Mouse (Mus musculus) spleen, postnatal 36 days (tissue): Measurements from ENCODE around the gene Elp6.
"Not testable (repeated sequence)": the region's sequence is repeated elsewhere in the genome, so short reads cannot be mapped to it uniquely, and the experiment has no call there.

Experiments
- DNase-seq, 2 experiments: peaks; one replicate each; pipeline ENCODE4 v3.0.0; 2022; ENCODE audit warnings: low spot score in 2 of 2, mixed read lengths in 1 of 2

Gene Elp6

GRCm38 (mm10) chr9:110315904-110316303, 10.9 kb downstream of the Elp6 start:
- no peak for DNase-seq

GRCm38 (mm10) chr9:110316503-110316902, 11.5 kb downstream of the Elp6 start:
- DNase-seq: no peak

- DNase-seq: no peak
Measured at GRCm38 (mm10) chr9:110320769-110321168, 15.8 kb downstream of the Elp6 start.

GRCm38 (mm10) chr9:110322972-110323371, 18.0 kb downstream of the Elp6 start:
- no peak for DNase-seq

GRCm38 (mm10) chr9:110324181-110324580, 19.2 kb downstream of the Elp6 start:
- DNase-seq: no peak

GRCm38 (mm10) chr9:110328178-110328577, 23.2 kb downstream of the Elp6 start:
- DNase-seq: no peak

GRCm38 (mm10) chr9:110328946-110329630, 24.1 kb downstream of the Elp6 start:
- DNase-seq: no peak

- peak; percentile 60 to 62 for DNase-seq
Measured at GRCm38 (mm10) chr9:110329655-110330054, 24.7 kb downstream of the Elp6 start.

- DNase-seq: no peak
Measured at GRCm38 (mm10) chr9:110330341-110330740, 25.4 kb downstream of the Elp6 start.

GRCm38 (mm10) chr9:110330913-110331312, 25.9 kb downstream of the Elp6 start:
- DNase-seq: not testable (repeated sequence)

- peak; percentile 92 to 94 for DNase-seq
Measured at GRCm38 (mm10) chr9:110333135-110333895, 28.3 kb downstream of the Elp6 start, which contains the start of gene Scap. Gene Scap, plus strand, starts transcription at chr9:110333288.

- no peak for DNase-seq
Measured at GRCm38 (mm10) chr9:110333896-110334259, 28.9 kb downstream of the Elp6 start.

- DNase-seq: no peak
Measured at GRCm38 (mm10) chr9:110334849-110335248, 29.9 kb downstream of the Elp6 start.

GRCm38 (mm10) chr9:110340037-110340750, 35.2 kb downstream of the Elp6 start:
- no peak for DNase-seq

- no peak for DNase-seq
Measured at GRCm38 (mm10) chr9:110342008-110342407, 37.0 kb downstream of the Elp6 start.

GRCm38 (mm10) chr9:110343805-110344204, 38.8 kb downstream of the Elp6 start:
- DNase-seq: no peak

GRCm38 (mm10) chr9:110345057-110345739, 40.2 kb downstream of the Elp6 start:
- no peak for DNase-seq

- no peak for DNase-seq
Measured at GRCm38 (mm10) chr9:110348899-110349298, 43.9 kb downstream of the Elp6 start.

- DNase-seq: no peak
Measured at GRCm38 (mm10) chr9:110350188-110350587, 45.2 kb downstream of the Elp6 start.

GRCm38 (mm10) chr9:110350612-110351011, 45.6 kb downstream of the Elp6 start:
- no peak for DNase-seq

- DNase-seq: no peak
Measured at GRCm38 (mm10) chr9:110351350-110351749, 46.4 kb downstream of the Elp6 start.
